Mouse (Mus musculus) CH12.LX (cell line): Measurements from ENCODE around the gene Alg10b. TPM values are rescaled to one million over a fixed set of nuclear protein-coding genes. Genes with fewer than 3 reads are reported as not detected.
A peak's percentile ranks its signal among the peaks of the same experiment; 100 is the strongest.

Source experiments
- DNase-seq: peaks from one replicate; pipeline ENCODE4 v3.0.0-alpha.2; 2013; ENCODE audit errors: extremely low read depth
- H3K27ac ChIP-seq: 2 replicates; pipeline ENCODE4 v1.5.1; 2012; ENCODE audit warnings: low read depth, mild to moderate bottlenecking, control low read depth, moderate library complexity; ENCODE audit not compliant: insufficient read depth
- H3K27me3 ChIP-seq: replicated peaks from 2 replicates; pipeline ENCODE3; 2012; ENCODE audit warnings: inconsistent platforms
- H3K36me3 ChIP-seq, 2 experiments: replicated peaks in 1 of 2; 2 replicates each; pipeline versions ENCODE3 to v1.6.1; 2012; ENCODE audit warnings: inconsistent platforms in 1 of 2, low read length in 1 of 2, mild to moderate bottlenecking in 1 of 2, mixed read lengths in 1 of 2, moderate library complexity in 1 of 2; ENCODE audit not compliant: control insufficient read depth in 1 of 2, insufficient read depth in 1 of 2
- H3K4me1 ChIP-seq, 2 experiments: 2 replicates each; pipeline ENCODE4 v1.6.1; 2012; ENCODE audit warnings: inconsistent platforms in 1 of 2, moderate library complexity in 1 of 2; ENCODE audit not compliant: insufficient read depth in 2 of 2, control insufficient read depth in 1 of 2
- H3K4me2 ChIP-seq: 2 replicates; pipeline ENCODE4 v1.6.1; 2012; ENCODE audit warnings: low read depth, mild to moderate bottlenecking, control low read depth; ENCODE audit not compliant: poor library complexity, insufficient read depth, severe bottlenecking
- H3K4me3 ChIP-seq, 3 experiments: fragments of 150-350 bp in 1 of 3; sonication (generic) in 1 of 3; replicated peaks in 1 of 3; 2 replicates each; pipeline versions ENCODE3 to v1.5.1; 2011 to 2012; ENCODE audit warnings: low read depth in 2 of 3, low read length in 2 of 3, mild to moderate bottlenecking in 2 of 3, moderate library complexity in 2 of 3, control low read depth in 1 of 3, improper control_type of control experiment in 1 of 3, inconsistent platforms in 1 of 3, mixed read lengths in 1 of 3; ENCODE audit not compliant: poor library complexity in 1 of 3
- H3K79me2 ChIP-seq: replicated peaks from 2 replicates; pipeline ENCODE4 v1.6.1; 2012; ENCODE audit warnings: mild to moderate bottlenecking, moderate library complexity; ENCODE audit not compliant: control insufficient read depth, poor library complexity, insufficient read depth, severe bottlenecking; ENCODE audit errors: extremely low read depth
- H3K9ac ChIP-seq: 2 replicates; pipeline ENCODE4 v1.6.1; 2012; ENCODE audit warnings: low read depth, mild to moderate bottlenecking, control low read depth, moderate library complexity; ENCODE audit not compliant: insufficient read depth
- H3K9me3 ChIP-seq: replicated peaks from 2 replicates; pipeline ENCODE3; 2012; ENCODE audit warnings: low read length, inconsistent platforms, mixed read lengths
- BHLHE40 ChIP-seq: IDR thresholded peaks from 2 replicates; pipeline ENCODE4 v1.6.1; 2011; ENCODE audit warnings: mild to moderate bottlenecking, low read depth, low read length, improper control_type of control experiment
- CHD1 ChIP-seq: IDR thresholded peaks from 2 replicates; pipeline ENCODE4 v1.6.1; 2012; ENCODE audit warnings: low read depth, low read length, improper control_type of control experiment, inconsistent platforms
- CHD2 ChIP-seq: IDR thresholded peaks from 2 replicates; pipeline ENCODE4 v1.6.1; 2011; ENCODE audit warnings: low read length, improper control_type of control experiment
- CTCF ChIP-seq, 2 experiments: IDR thresholded peaks in 1 of 2; conservative IDR thresholded peaks in 1 of 2; 2 replicates each; pipeline ENCODE4 v1.5.1; 2011 to 2012; ENCODE audit warnings: low read depth in 2 of 2, low read length in 2 of 2, improper control_type of control experiment in 1 of 2, inconsistent platforms in 1 of 2, mild to moderate bottlenecking in 1 of 2, moderate library complexity in 1 of 2
- E2F4 ChIP-seq: IDR thresholded peaks from 2 replicates; pipeline ENCODE4 v1.6.1; 2011; ENCODE audit warnings: low read depth, low read length, improper control_type of control experiment; ENCODE audit not compliant: insufficient replicate concordance
- ELF1 ChIP-seq: IDR thresholded peaks from 2 replicates; pipeline ENCODE4 v1.6.1; 2014; ENCODE audit warnings: low read depth, mild to moderate bottlenecking, inconsistent platforms, low read length, improper control_type of control experiment
- EP300 ChIP-seq: IDR thresholded peaks from 2 replicates; pipeline ENCODE4 v1.6.1; 2011; ENCODE audit warnings: low read length, improper control_type of control experiment
- ETS1 ChIP-seq: conservative IDR thresholded peaks from 2 replicates; pipeline ENCODE4 v1.6.1; 2012; ENCODE audit warnings: low read depth, mild to moderate bottlenecking, inconsistent platforms, low read length, improper control_type of control experiment, moderate library complexity
- GABPA ChIP-seq: IDR thresholded peaks from 2 replicates; pipeline ENCODE4 v1.6.1; 2012; ENCODE audit warnings: low read depth, low read length, improper control_type of control experiment, inconsistent platforms; ENCODE audit not compliant: insufficient replicate concordance
- IRF4 ChIP-seq: IDR thresholded peaks from 2 replicates; pipeline ENCODE4 v1.6.1; 2014; ENCODE audit warnings: low read depth, mild to moderate bottlenecking, inconsistent platforms, low read length, improper control_type of control experiment
- JUN ChIP-seq: IDR thresholded peaks from 2 replicates; pipeline ENCODE4 v1.6.1; 2011; ENCODE audit warnings: low read depth, mild to moderate bottlenecking, low read length, improper control_type of control experiment, moderate library complexity; ENCODE audit not compliant: insufficient read depth
- JUND ChIP-seq: conservative IDR thresholded peaks from 2 replicates; pipeline ENCODE4 v1.6.1; 2011; ENCODE audit warnings: low read depth, low read length, improper control_type of control experiment
- KAT2A ChIP-seq: IDR thresholded peaks from 2 replicates; pipeline ENCODE4 v1.6.1; 2012; ENCODE audit warnings: low read length, improper control_type of control experiment, inconsistent platforms; ENCODE audit not compliant: insufficient replicate concordance
- MAFK ChIP-seq: IDR thresholded peaks from 2 replicates; pipeline ENCODE4 v1.6.1; 2011; ENCODE audit warnings: low read length, improper control_type of control experiment; ENCODE audit not compliant: insufficient replicate concordance
- MAX ChIP-seq: IDR thresholded peaks from 2 replicates; pipeline ENCODE4 v1.6.1; 2011; ENCODE audit warnings: low read length, improper control_type of control experiment
- MAZ ChIP-seq: IDR thresholded peaks from 2 replicates; pipeline ENCODE4 v1.6.1; 2012; ENCODE audit warnings: low read depth, mild to moderate bottlenecking, inconsistent platforms, low read length, improper control_type of control experiment, moderate library complexity
- MEF2A ChIP-seq: IDR thresholded peaks from 2 replicates; pipeline ENCODE4 v1.6.1; 2014; ENCODE audit warnings: low read depth, mild to moderate bottlenecking, inconsistent platforms, low read length, improper control_type of control experiment, borderline replicate concordance
- MXI1 ChIP-seq: IDR thresholded peaks from 2 replicates; pipeline ENCODE4 v1.6.1; 2011; ENCODE audit warnings: mild to moderate bottlenecking, low read depth, low read length, improper control_type of control experiment
- MYC ChIP-seq: IDR thresholded peaks from 2 replicates; pipeline ENCODE4 v1.6.1; 2011; ENCODE audit warnings: low read depth, mild to moderate bottlenecking, improper control_type of control experiment, low read length
- NELFE ChIP-seq: IDR thresholded peaks from 2 replicates; pipeline ENCODE4 v1.6.1; 2011; ENCODE audit warnings: low read depth, low read length, improper control_type of control experiment
- NRF1 ChIP-seq: IDR thresholded peaks from 2 replicates; pipeline ENCODE4 v1.6.1; 2014; ENCODE audit warnings: low read depth, mild to moderate bottlenecking, inconsistent platforms, low read length, improper control_type of control experiment, moderate library complexity
- PAX5 ChIP-seq: IDR thresholded peaks from 2 replicates; pipeline ENCODE4 v1.6.1; 2012; ENCODE audit warnings: low read length, inconsistent platforms, mixed read lengths
- POLR2A ChIP-seq: IDR thresholded peaks from 2 replicates; pipeline ENCODE4 v1.6.1; 2011; ENCODE audit warnings: low read depth, mild to moderate bottlenecking, improper control_type of control experiment, low read length
- POLR2AphosphoS2 ChIP-seq: IDR thresholded peaks from 2 replicates; pipeline ENCODE4 v1.6.1; 2011; ENCODE audit warnings: low read depth, low read length, improper control_type of control experiment
- RAD21 ChIP-seq: IDR thresholded peaks from 2 replicates; pipeline ENCODE4 v1.6.1; 2011; ENCODE audit warnings: low read depth, mild to moderate bottlenecking, low read length, improper control_type of control experiment, moderate library complexity
- RCOR1 ChIP-seq: conservative IDR thresholded peaks from 2 replicates; pipeline ENCODE4 v1.6.1; 2012; ENCODE audit warnings: low read depth, mild to moderate bottlenecking, inconsistent platforms, low read length, improper control_type of control experiment
- SIN3A ChIP-seq: IDR thresholded peaks from 2 replicates; pipeline ENCODE4 v1.6.1; 2012; ENCODE audit warnings: low read length, improper control_type of control experiment, inconsistent platforms
- SMC3 ChIP-seq: IDR thresholded peaks from 2 replicates; pipeline ENCODE4 v1.6.1; 2011; ENCODE audit warnings: low read depth, low read length, improper control_type of control experiment
- TBP ChIP-seq: conservative IDR thresholded peaks from 2 replicates; pipeline ENCODE4 v1.6.1; 2011; ENCODE audit warnings: low read depth, low read length, improper control_type of control experiment
- TCF12 ChIP-seq: IDR thresholded peaks from 2 replicates; pipeline ENCODE4 v1.6.1; 2014; ENCODE audit warnings: low read depth, mild to moderate bottlenecking, inconsistent platforms, low read length, improper control_type of control experiment
- UBTF ChIP-seq: IDR thresholded peaks from 2 replicates; pipeline ENCODE4 v1.6.1; 2012; ENCODE audit warnings: low read depth, mild to moderate bottlenecking, inconsistent platforms, low read length, improper control_type of control experiment, moderate library complexity
- USF1 ChIP-seq: IDR thresholded peaks from 2 replicates; pipeline ENCODE4 v1.6.1; 2014; ENCODE audit warnings: low read depth, mild to moderate bottlenecking, inconsistent platforms, low read length, improper control_type of control experiment
- USF2 ChIP-seq: conservative IDR thresholded peaks from 2 replicates; pipeline ENCODE4 v1.6.1; 2011; ENCODE audit warnings: low read depth, low read length, improper control_type of control experiment
- ZC3H11A ChIP-seq: IDR thresholded peaks from 2 replicates; pipeline ENCODE4 v1.6.1; 2012; ENCODE audit warnings: low read depth, mild to moderate bottlenecking, inconsistent platforms, low read length, improper control_type of control experiment
- ZKSCAN1 ChIP-seq: IDR thresholded peaks from 2 replicates; pipeline ENCODE4 v1.6.1; 2012; ENCODE audit warnings: low read depth, inconsistent platforms, low read length, improper control_type of control experiment, borderline replicate concordance
- ZMIZ1 ChIP-seq: IDR thresholded peaks from 2 replicates; pipeline ENCODE4 v1.6.1; 2012; ENCODE audit warnings: low read depth, mild to moderate bottlenecking, inconsistent platforms, low read length, improper control_type of control experiment
- ZNF384 ChIP-seq: IDR thresholded peaks from 2 replicates; pipeline ENCODE4 v1.6.1; 2012; ENCODE audit warnings: low read depth, low read length, improper control_type of control experiment, inconsistent platforms
- dilution Hi-C: fragments of 300-500 bp; cut with MboI; formaldehyde crosslinking; loops from 2 replicates; pipeline ENCODE4 v1.14.3; 2020; ENCODE audit warnings: low sequenced_read_pairs; ENCODE audit not compliant: extremely low pct_unique_long_range_greater_than_20kb, extremely low pct_ligation_motif_present
- in situ Hi-C: fragments of 300-500 bp; cut with MboI; formaldehyde crosslinking; loops from 3 replicates; pipeline ENCODE4 v1.14.3; 2019; ENCODE audit warnings: low sequenced_read_pairs, low pct_ligation_motif_present, low pct_unique_long_range_greater_than_20kb, mixed read lengths
- polyA plus RNA-seq: library from polyadenylated mRNA; unstranded; fragments of >175 nt; gene quantifications from 2 replicates; pipeline ENCODE4 v1.2.1, GENCODE M21; 2012; ENCODE audit warnings: low read depth; ENCODE audit not compliant: insufficient read length
- total RNA-seq, 2 experiments: library from RNA; depleted of rRNA; stranded (reverse); fragments of 300-350 nt in 1 of 2; fragments of >200 nt in 1 of 2; gene quantifications; 2 replicates each; pipeline ENCODE4 v1.2.3; 2012 to 2014

Gene Alg10b
- total RNA-seq (2012; rRNA removed) (12.2 and 12.7 TPM in 2 replicates), total RNA-seq (2014; rRNA removed) (28.4 TPM in 2 replicates), polyA plus RNA-seq (14.8 and 20.8 TPM in 2 replicates)

GRCm38 (mm10) chr15:90223969-90224750, at the start of gene Alg10b:
Alg10b (plus strand) TSS chr15:90224311.
- peak; percentile 90 for DNase-seq
- dilution Hi-C loops, result no loop called here
- peak within 1 kb of the TSS; percentile 98 for H3K9ac ChIP-seq
- no peaks in the 10 kb centered on the region for H3K9me3 ChIP-seq
- peaks cover 17 to 32% of the 10 kb centered on the region in 2 experiments for H3K36me3 ChIP-seq
- peak within 1 kb of the TSS; percentile 79 to 97 (median 93) for H3K4me3 ChIP-seq
- peaks cover 8% of the 10 kb centered on the region; the same call in 1 of the 2 replicates for H3K79me2 ChIP-seq
- H3K4me1 ChIP-seq, result peaks cover 5 to 12% of the 10 kb centered on the region in 2 experiments; a peak in 2 of 4 replicates
- H3K4me2 ChIP-seq, result peak within 1 kb of the TSS; percentile 69; the same call in 1 of the 2 replicates
- H3K27me3 ChIP-seq, result peaks cover 3% of the 10 kb centered on the region
- in situ Hi-C loops, result loop anchor here (25.0 kb wide), 1 partner anchor 612 kb away; no protein-coding TSS in a partner anchor
- peak within 1 kb of the TSS; percentile 76 for H3K27ac ChIP-seq
- TF ChIP-seq UBTF (peak; percentile 73; the same call in 1 of the 2 replicates), CTCF (conservative IDR thresholded peaks at IDR 0.05 in 1 of 2, IDR thresholded peaks at IDR 0.05 in 1 of 2; ENCODE audit: low read depth in 2 of 2, low read length in 2 of 2) (no peak), ZC3H11A (no peak), TBP (peak; percentile 70; the same call in 1 of the 2 replicates), GABPA (0 out of 2 replicates have a peak, but pooled peaks have one; percentile 9), POLR2AphosphoS2 (peak; percentile 74; the same call in 1 of the 2 replicates), IRF4 (peak; percentile 22; the same call in 1 of the 2 replicates), E2F4 (peak; percentile 83; the same call in 1 of the 2 replicates), ELF1 (peak; percentile 85), USF2 (no peak), MAFK (no peak), BHLHE40 (no peak), CHD2 (peak; percentile 84), CHD1 (no peak), MEF2A (0 out of 2 replicates have a peak, but pooled peaks have one; percentile 23), ETS1 (no peak), MAZ (peak; percentile 91), JUN (no peak), NELFE (peak; percentile 91), MXI1 (0 out of 2 replicates have a peak, but pooled peaks have one; percentile 37), USF1 (no peak), RAD21 (no peak), ZKSCAN1 (no peak), TCF12 (peak; percentile 76), POLR2A (peak; percentile 89), SMC3 (no peak), NRF1 (0 out of 2 replicates have a peak, but pooled peaks have one; percentile 30), ZMIZ1 (0 out of 2 replicates have a peak, but pooled peaks have one; percentile 52), MYC (no peak), KAT2A (peak; percentile 80; the same call in 1 of the 2 replicates), RCOR1 (no peak), MAX (peak; percentile 20; the same call in 1 of the 2 replicates), EP300 (no peak), SIN3A (no peak; the same call in 1 of the 2 replicates), JUND (no peak), PAX5 (no peak), ZNF384 (no peak)
